Mouse (Mus musculus) midbrain, embryonic 12.5 days (tissue): ENCODE measurements at regions not wholly inside any gene's neighbourhood (a gene's known extent, or its start where the extent isn't known, plus 50 kb on each side); places are given as distances from the start of the nearest gene placed in this dataset.
A peak's percentile ranks its signal among the peaks of the same experiment; 100 is the strongest.

Experiments
- ATAC-seq: fragments of 200-750 bp; cut with Nextera tagmentation; 2 replicates; pipeline ENCODE4 v1.8.0; 2017; ENCODE audit warnings: low read depth, moderate TSS enrichment, moderate library complexity; ENCODE audit not compliant: low FRiP score
- H3K27ac ChIP-seq: fragments of 300-500 bp; sonication (generic); replicated peaks from 2 replicates; pipeline ENCODE4 v1.5.1; 2016; ENCODE audit warnings: mild to moderate bottlenecking
- H3K27me3 ChIP-seq: fragments of 300-500 bp; sonication (generic); 2 replicates; pipeline ENCODE4 v1.6.1; 2016; ENCODE audit warnings: mild to moderate bottlenecking
- H3K36me3 ChIP-seq: fragments of 300-500 bp; sonication (generic); 2 replicates; pipeline ENCODE4 v1.6.1; 2016
- H3K4me1 ChIP-seq: fragments of 300-500 bp; sonication (generic); 2 replicates; pipeline ENCODE4 v1.6.1; 2016
- H3K4me2 ChIP-seq: fragments of 300-500 bp; sonication (generic); replicated peaks from 2 replicates; pipeline ENCODE4 v1.6.1; 2016; ENCODE audit warnings: mild to moderate bottlenecking, moderate library complexity
- H3K4me3 ChIP-seq: fragments of 300-500 bp; sonication (generic); 2 replicates; pipeline ENCODE4 v1.5.1; 2016; ENCODE audit warnings: mild to moderate bottlenecking
- H3K9ac ChIP-seq: fragments of 300-500 bp; sonication (generic); replicated peaks from 2 replicates; pipeline ENCODE4 v1.6.1; 2016; ENCODE audit warnings: mild to moderate bottlenecking, moderate library complexity
- H3K9me3 ChIP-seq: fragments of 300-500 bp; sonication (generic); 2 replicates; pipeline ENCODE4 v1.6.1; 2016; ENCODE audit warnings: mild to moderate bottlenecking
- WGBS: fragments of 180-500 bp; shearing (Covaris S2); methylation state at CpG from one replicate; pipeline ENCODE4 v1.1.7; 2016; 5-methylcytosine and 5-hydroxymethylcytosine counted together

- no peak for ATAC-seq
- H3K27me3 ChIP-seq: no peaks in the 10 kb centered on the region
- no peaks in the 10 kb centered on the region for H3K36me3 ChIP-seq
- H3K9ac ChIP-seq: no peak overlapping the region
- WGBS: 88% methylated on average over 8 of the region's 8 CpGs
- H3K9me3 ChIP-seq: no peaks in the 10 kb centered on the region
- no peak overlapping the region for H3K4me2 ChIP-seq
- no peaks in the 10 kb centered on the region for H3K4me1 ChIP-seq
- no peak overlapping the region for H3K4me3 ChIP-seq
- no peak overlapping the region for H3K27ac ChIP-seq
Observed at GRCm38 (mm10) chr14:94541995-94542394, 651.5 kb upstream of the Pcdh9 start.

- WGBS: 91% methylated on average over 1 of the region's 1 CpGs
- ATAC-seq: no peak
- H3K4me3 ChIP-seq: no peak overlapping the region
- no peaks in the 10 kb centered on the region for H3K9me3 ChIP-seq
- no peak overlapping the region for H3K27ac ChIP-seq
- H3K4me2 ChIP-seq: no peak overlapping the region
- no peaks in the 10 kb centered on the region for H3K36me3 ChIP-seq
- H3K27me3 ChIP-seq: no peaks in the 10 kb centered on the region
- no peaks in the 10 kb centered on the region for H3K4me1 ChIP-seq
- H3K9ac ChIP-seq: no peak overlapping the region
Observed at GRCm38 (mm10) chr14:94525648-94526047, 635.2 kb upstream of the Pcdh9 start.

- no peak overlapping the region for H3K9ac ChIP-seq
- no peaks in the 10 kb centered on the region for H3K4me1 ChIP-seq
- H3K36me3 ChIP-seq: no peaks in the 10 kb centered on the region
- no peaks in the 10 kb centered on the region for H3K27me3 ChIP-seq
- no peak overlapping the region for H3K4me2 ChIP-seq
- ATAC-seq: no peak
- no peak overlapping the region for H3K4me3 ChIP-seq
- no peak overlapping the region for H3K27ac ChIP-seq
- H3K9me3 ChIP-seq: no peaks in the 10 kb centered on the region
Observed at GRCm38 (mm10) chr14:94525238-94525637, 634.8 kb upstream of the Pcdh9 start.

- Histone ChIP-seq H3K9ac (no peak overlapping the region), H3K27ac (no peak overlapping the region), H3K27me3 (no peaks in the 10 kb centered on the region), H3K4me3 (no peak overlapping the region), H3K36me3 (no peaks in the 10 kb centered on the region), H3K4me2 (no peak overlapping the region), H3K4me1 (no peaks in the 10 kb centered on the region), H3K9me3 (no peaks in the 10 kb centered on the region)
- WGBS: 62% methylated on average over 2 of the region's 2 CpGs
- no peak for ATAC-seq
Observed at GRCm38 (mm10) chr14:94522007-94522406, 631.5 kb upstream of the Pcdh9 start.

- Histone ChIP-seq H3K4me1 (no peaks in the 10 kb centered on the region), H3K9ac (no peak overlapping the region), H3K27me3 (no peaks in the 10 kb centered on the region), H3K4me2 (no peak overlapping the region), H3K36me3 (no peaks in the 10 kb centered on the region), H3K27ac (no peak overlapping the region), H3K4me3 (no peak overlapping the region), H3K9me3 (no peaks in the 10 kb centered on the region)
- ATAC-seq: no peak
Observed at GRCm38 (mm10) chr14:94491370-94491769, 600.9 kb upstream of the Pcdh9 start.

- H3K27ac ChIP-seq: no peak overlapping the region
- no peaks in the 10 kb centered on the region for H3K36me3 ChIP-seq
- H3K27me3 ChIP-seq: no peaks in the 10 kb centered on the region
- no peak overlapping the region for H3K4me2 ChIP-seq
- no peaks in the 10 kb centered on the region for H3K9me3 ChIP-seq
- no peaks in the 10 kb centered on the region for H3K4me1 ChIP-seq
- ATAC-seq: no peak
- no peak overlapping the region for H3K9ac ChIP-seq
- WGBS: 82% methylated on average over 3 of the region's 3 CpGs
- no peak overlapping the region for H3K4me3 ChIP-seq
Observed at GRCm38 (mm10) chr14:94475887-94476286, 585.4 kb upstream of the Pcdh9 start.

- H3K36me3 ChIP-seq: no peaks in the 10 kb centered on the region
- no peaks in the 10 kb centered on the region for H3K27me3 ChIP-seq
- no peak for ATAC-seq
- no peaks in the 10 kb centered on the region for H3K4me1 ChIP-seq
- no peak overlapping the region for H3K27ac ChIP-seq
- H3K4me2 ChIP-seq: no peak overlapping the region
- WGBS: 87% methylated on average over 1 of the region's 1 CpGs
- no peaks in the 10 kb centered on the region for H3K9me3 ChIP-seq
- H3K9ac ChIP-seq: no peak overlapping the region
- H3K4me3 ChIP-seq: no peak overlapping the region
Observed at GRCm38 (mm10) chr14:94473181-94473580, 582.7 kb upstream of the Pcdh9 start.

- Histone ChIP-seq H3K9me3 (no peaks in the 10 kb centered on the region), H3K27ac (no peak overlapping the region), H3K4me3 (no peak overlapping the region), H3K4me1 (no peaks in the 10 kb centered on the region), H3K4me2 (no peak overlapping the region), H3K27me3 (no peaks in the 10 kb centered on the region), H3K36me3 (no peaks in the 10 kb centered on the region), H3K9ac (no peak overlapping the region)
- 88% methylated on average over 1 of the region's 1 CpGs for WGBS
- ATAC-seq: no peak
Observed at GRCm38 (mm10) chr14:94445952-94446351, 555.5 kb upstream of the Pcdh9 start.

GRCm38 (mm10) chr14:94433343-94433958 is 543.0 kb upstream of the Pcdh9 start:
- 70% methylated on average over 7 of the region's 7 CpGs for WGBS
- H3K27ac ChIP-seq: no peak overlapping the region
- H3K36me3 ChIP-seq: no peaks in the 10 kb centered on the region
- no peaks in the 10 kb centered on the region for H3K9me3 ChIP-seq
- no peak overlapping the region for H3K4me3 ChIP-seq
- no peak overlapping the region for H3K4me2 ChIP-seq
- ATAC-seq: no peak
- H3K27me3 ChIP-seq: no peaks in the 10 kb centered on the region
- H3K4me1 ChIP-seq: no peaks in the 10 kb centered on the region
- H3K9ac ChIP-seq: no peak overlapping the region

GRCm38 (mm10) chr14:94427611-94428186 is 537.2 kb upstream of the Pcdh9 start:
- 16% methylated on average over 1 of the region's 1 CpGs for WGBS
- H3K9ac ChIP-seq: no peak overlapping the region
- H3K27ac ChIP-seq: no peak overlapping the region
- no peaks in the 10 kb centered on the region for H3K27me3 ChIP-seq
- no peak overlapping the region for H3K4me3 ChIP-seq
- no peaks in the 10 kb centered on the region for H3K36me3 ChIP-seq
- peak; percentile 47; the same call in 1 of the 2 replicates for ATAC-seq
- H3K9me3 ChIP-seq: no peaks in the 10 kb centered on the region
- H3K4me1 ChIP-seq: peaks cover 6% of the 10 kb centered on the region; the same call in 1 of the 2 replicates
- no peak overlapping the region for H3K4me2 ChIP-seq
